22 mouse cellular contexts compared by ENCODE assay signal in genomic region chr9:59232682-59233081, GRCm38 (mm10). TPM values are rescaled to one million over a fixed set of nuclear protein-coding genes. Genes with fewer than 3 reads are reported as not detected.
DNase-seq lines count a peak whose midpoint lies in the region; ATAC-seq and TF ChIP-seq lines count a peak whose summit lies in the region.
"Had no signal": no experiment of that assay in that cellular context is flagged by ENCODE, and none has a peak within 500 bp of the region (broad histone marks: within the 10 kb centered on the region; RNA-seq: fewer than 3 reads in every experiment).

No protein-coding gene starts in this region.

- no peak overlapping the region for H3K4me2 ChIP-seq in lung, embryonic 14.5 days
- no peak overlapping the region for H3K4me2 ChIP-seq in heart, embryonic 12.5 days
- H3K4me2 ChIP-seq: embryonic facial prominence, embryonic 13.5 days; heart, embryonic 15.5 days; kidney, embryonic 15.5 days had no signal

- no peak for TF ChIP-seq CTCF in lung, embryonic 14.5 days (IDR thresholded peaks at IDR 0.05; ENCODE audit: low read depth)
- no peak for TF ChIP-seq CTCF in brain, embryonic 14.5 days (IDR thresholded peaks at IDR 0.05; ENCODE audit: borderline replicate concordance, extremely low read depth, insufficient read depth, insufficient read length)

- TF ChIP-seq POLR2A in brain, embryonic 14.5 days (IDR thresholded peaks at IDR 0.05; ENCODE audit: borderline replicate concordance, extremely low read depth, insufficient read depth, insufficient read length, poor library complexity, severe bottlenecking): no peak

- H3K27me3 ChIP-seq in lung, embryonic 14.5 days (ENCODE audit: insufficient read depth, low read length): no peaks in the 10 kb centered on the region
- no peaks in the 10 kb centered on the region for H3K27me3 ChIP-seq in heart, embryonic 12.5 days (replicated peaks)
- H3K27me3 ChIP-seq: embryonic facial prominence, embryonic 13.5 days; heart, embryonic 15.5 days; kidney, embryonic 15.5 days had no signal

- no peak for ATAC-seq in lung, embryonic 14.5 days (ENCODE audit: insufficient read depth)
- no peak for ATAC-seq in heart, embryonic 12.5 days (ENCODE audit: insufficient number of reproducible peaks, low FRiP score)
- ATAC-seq: hindbrain, embryonic 16.5 days; intestine, embryonic 16.5 days had no signal

- H3K4me1 ChIP-seq in lung, embryonic 14.5 days (ENCODE audit: insufficient read depth): peaks cover 12% of the 10 kb centered on the region
- 0 out of 2 replicates have a peak, but pooled peaks cover 4% of the 10 kb centered on the region for H3K4me1 ChIP-seq in heart, embryonic 12.5 days (replicated peaks)
- H3K4me1 ChIP-seq: embryonic facial prominence, embryonic 13.5 days; heart, embryonic 15.5 days; kidney, embryonic 15.5 days; midbrain, embryonic 10.5 days had no signal

- no peak overlapping the region for H3K4me3 ChIP-seq in lung, embryonic 14.5 days (ENCODE audit: low read depth, low read length)
- H3K4me3 ChIP-seq in heart, embryonic 12.5 days: no peak overlapping the region
- H3K4me3 ChIP-seq: embryonic facial prominence, embryonic 13.5 days; heart, adult 2 months; heart, embryonic 15.5 days; kidney, embryonic 15.5 days; midbrain, embryonic 10.5 days had no signal

- H3K27ac ChIP-seq in lung, embryonic 14.5 days (ENCODE audit: low read depth): peak overlapping the region; percentile 52; the same call in 1 of the 2 replicates
- H3K27ac ChIP-seq in heart, embryonic 12.5 days (ENCODE audit: poor library complexity, severe bottlenecking): no peak overlapping the region
- H3K27ac ChIP-seq: embryonic facial prominence, embryonic 13.5 days; heart, adult 2 months; heart, embryonic 15.5 days; kidney, embryonic 15.5 days; liver, embryonic 14.5 days; macrophage; midbrain, embryonic 10.5 days had no signal

- H3K9ac ChIP-seq in lung, embryonic 14.5 days: no peak overlapping the region
- no peak overlapping the region for H3K9ac ChIP-seq in heart, embryonic 12.5 days
- H3K9ac ChIP-seq: embryonic facial prominence, embryonic 13.5 days; heart, embryonic 15.5 days; kidney, embryonic 15.5 days; liver, embryonic 14.5 days had no signal

- no peaks in the 10 kb centered on the region for H3K9me3 ChIP-seq in lung, embryonic 14.5 days (ENCODE audit: low read depth, low read length)
- H3K9me3 ChIP-seq in heart, embryonic 12.5 days (replicated peaks): 0 out of 2 replicates have a peak, but pooled peaks cover 3% of the 10 kb centered on the region
- H3K9me3 ChIP-seq: heart, embryonic 15.5 days; kidney, embryonic 15.5 days; midbrain, embryonic 10.5 days had no signal

- no peaks in the 10 kb centered on the region for H3K36me3 ChIP-seq in lung, embryonic 14.5 days (ENCODE audit: insufficient read depth)
- H3K36me3 ChIP-seq in heart, embryonic 12.5 days: no peaks in the 10 kb centered on the region
- H3K36me3 ChIP-seq: embryonic facial prominence, embryonic 13.5 days; heart, embryonic 15.5 days; kidney, embryonic 15.5 days; midbrain, embryonic 10.5 days had no signal

- WGBS in lung, embryonic 14.5 days: 29% methylated on average over 3 of the region's 3 CpGs
- WGBS in heart, embryonic 12.5 days: 75% methylated on average over 3 of the region's 3 CpGs

- DNase-seq in lung, embryonic 14.5 days: peak; percentile 48
- no peak for DNase-seq in lung, postnatal 14 days
- DNase-seq in brain, embryonic 14.5 days (ENCODE audit: low read depth): peak; percentile 28
- DNase-seq in frontal cortex, postnatal 36 days (ENCODE audit: low spot score in 2 of 2): peak; percentile 15 to 61
- DNase-seq in right cerebral cortex, postnatal 14 days: peak; percentile 28
- no peak for DNase-seq in urinary bladder, adult 2 months (ENCODE audit: low spot score)
- DNase-seq: adrenal gland, adult 8-10 months; cerebellum, adult 11 months; cerebellum, postnatal 10 days; gastrocnemius, postnatal 14 days; heart, adult 2 months; heart, postnatal 4 days; thymus, adult 2 months had no signal

RNA-seq across cellular contexts. Expression of gene Adpgk, which starts 58.7 kb away (rescaled TPM):
- 56.8 and 57.0 TPM in 2 replicates for polyA plus RNA-seq in lung, embryonic 14.5 days (2014; fragmentation: Nextera tagmentation; extraction: Ambion mirVana)
- 17.6 and 20.7 TPM in 2 replicates for polyA plus RNA-seq in brain, embryonic 14.5 days (2012; rRNA removed)
- polyA plus RNA-seq in urinary bladder, adult 2 months (2012; rRNA removed): 26.4 and 29.9 TPM in 2 replicates
- 31.2 and 31.6 TPM in 2 replicates for polyA plus RNA-seq in heart, embryonic 12.5 days (2016; fragmentation: Nextera tagmentation; extraction: Ambion mirVana)

Comparison
In these comparisons a context has a peak if more than half of its experiments do, and no peak if none do; other contexts are left out.
1. DNase-seq: peak in lung, embryonic 14.5 days (single experiment), brain, embryonic 14.5 days (single experiment), frontal cortex, postnatal 36 days (2 of 2) and right cerebral cortex, postnatal 14 days (single experiment); none in lung, postnatal 14 days (single experiment) and urinary bladder, adult 2 months (single experiment).